Mouse (Mus musculus) gastrocnemius, adult 2 months (tissue): ENCODE data around the gene Scd2. TPM values are rescaled to one million over a fixed set of nuclear protein-coding genes. Genes with fewer than 3 reads are reported as not detected.
A peak's percentile ranks its signal among the peaks of the same experiment; 100 is the strongest.
"Not testable (repeated sequence)": the region's sequence is repeated elsewhere in the genome, so short reads cannot be mapped to it uniquely, and the experiment has no call there.

Experiments used
- DNase-seq: peaks from one replicate; pipeline ENCODE4 v3.0.0; 2022
- H3K27ac ChIP-seq: fragments of 200-600 bp; 2 replicates; pipeline ENCODE4 v1.8.1; 2022; ENCODE audit warnings: mild to moderate bottlenecking
- H3K4me3 ChIP-seq: fragments of 200-600 bp; 2 replicates; pipeline ENCODE4 v1.8.1; 2022; ENCODE audit warnings: mild to moderate bottlenecking, moderate library complexity
- CTCF ChIP-seq: fragments of 200-600 bp; IDR thresholded peaks from 2 replicates; pipeline ENCODE4 v1.8.1; 2022; ENCODE audit warnings: antibody characterized with exemption, mild to moderate bottlenecking, moderate library complexity
- intact Hi-C: fragments of 180-260 bp; cut with DNase I; formaldehyde crosslinking; loops from one replicate; pipeline ENCODE4 v1.15.1; 2025
- long read RNA-seq, 2 experiments: library from polyadenylated mRNA; stranded (forward); transcript quantifications; one replicate each; pipeline ENCODE4 v2.0.0; 2021
- total RNA-seq, 2 experiments: library from RNA; stranded (reverse); gene quantifications; 2 replicates each; pipeline ENCODE4 v1.2.3; 2021

Scd2 gene
- 1 to 10 TPM; 7.4 to 9.1 TPM for total RNA-seq
- long read RNA-seq, experiment 1, full-length matches to known transcripts, result 7 of 8 reads
- long read RNA-seq, experiment 1, partial matches to known transcripts, result 0 of 8 reads
- long read RNA-seq, experiment 1, other reads (novel, unspliced or antisense), result 1 of 8 reads
- long read RNA-seq, experiment 2, full-length matches to known transcripts, result 3 of 4 reads
- long read RNA-seq, experiment 2, partial matches to known transcripts, result 1 of 4 reads
- long read RNA-seq, experiment 2, other reads (novel, unspliced or antisense), result 0 of 4 reads

- peak within 1 kb of the TSS; percentile 86 for H3K27ac ChIP-seq
- intact Hi-C loops, result no loop called here
- DNase-seq, result no peak
- peak within 1 kb of the TSS; percentile 79 for H3K4me3 ChIP-seq
- no peak for TF ChIP-seq CTCF
These were observed at the start of gene Scd2 for GRCm38 (mm10) chr19:44292941-44293768. Gene Scd2, plus strand, starts transcription at chr19:44293674.

- no peak overlapping the region for H3K27ac ChIP-seq
These were observed 47.7 kb upstream of the Scd2 start for GRCm38 (mm10) chr19:44245761-44246171.

DNA sequence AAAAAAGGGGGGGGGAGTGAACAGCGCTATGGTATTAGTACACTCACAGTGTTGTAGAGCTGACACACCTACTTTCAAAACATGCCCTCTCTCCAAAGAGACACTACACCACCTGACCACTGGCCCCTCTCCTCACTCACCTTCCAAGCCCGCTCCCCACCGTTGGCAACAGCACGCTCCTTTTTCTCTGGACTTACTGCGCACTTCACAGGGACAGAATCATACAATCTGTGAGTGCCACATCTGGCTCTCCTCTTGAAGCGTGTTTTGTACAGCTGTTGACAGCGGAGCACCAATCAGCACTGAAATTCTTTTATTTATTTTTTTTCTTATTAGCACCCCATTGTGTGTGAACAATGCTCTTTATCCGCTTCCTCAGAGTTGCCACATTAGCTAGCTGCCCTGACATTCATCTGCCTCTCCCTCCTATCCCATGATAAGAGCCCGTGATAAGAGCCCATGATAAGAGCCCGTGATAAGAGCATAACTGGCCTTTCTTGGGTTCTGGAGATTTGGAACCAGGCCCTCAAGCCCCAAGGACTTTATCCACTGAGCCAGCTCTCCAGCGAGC lies 47.0 kb upstream of the Scd2 start:
- DNase-seq, result no peak
- intact Hi-C loops, result loop anchor here (1.0 kb wide), 1 partner anchor 49 kb away; no protein-coding TSS in a partner anchor
- no peak for TF ChIP-seq CTCF
- peak overlapping the region; percentile 50 for H3K4me3 ChIP-seq
- H3K27ac ChIP-seq, result peak overlapping the region; percentile 59

More at GRCm38 (mm10) chr19:44245761-44246171, 47.7 kb upstream of the Scd2 start:
- intact Hi-C loops, result loop anchor here (1.0 kb wide), 1 partner anchor 50 kb away; no protein-coding TSS in a partner anchor
- peak; percentile 30 for DNase-seq
- H3K4me3 ChIP-seq, result peak overlapping the region; percentile 50
- peak; percentile 74 for TF ChIP-seq CTCF

DNA sequence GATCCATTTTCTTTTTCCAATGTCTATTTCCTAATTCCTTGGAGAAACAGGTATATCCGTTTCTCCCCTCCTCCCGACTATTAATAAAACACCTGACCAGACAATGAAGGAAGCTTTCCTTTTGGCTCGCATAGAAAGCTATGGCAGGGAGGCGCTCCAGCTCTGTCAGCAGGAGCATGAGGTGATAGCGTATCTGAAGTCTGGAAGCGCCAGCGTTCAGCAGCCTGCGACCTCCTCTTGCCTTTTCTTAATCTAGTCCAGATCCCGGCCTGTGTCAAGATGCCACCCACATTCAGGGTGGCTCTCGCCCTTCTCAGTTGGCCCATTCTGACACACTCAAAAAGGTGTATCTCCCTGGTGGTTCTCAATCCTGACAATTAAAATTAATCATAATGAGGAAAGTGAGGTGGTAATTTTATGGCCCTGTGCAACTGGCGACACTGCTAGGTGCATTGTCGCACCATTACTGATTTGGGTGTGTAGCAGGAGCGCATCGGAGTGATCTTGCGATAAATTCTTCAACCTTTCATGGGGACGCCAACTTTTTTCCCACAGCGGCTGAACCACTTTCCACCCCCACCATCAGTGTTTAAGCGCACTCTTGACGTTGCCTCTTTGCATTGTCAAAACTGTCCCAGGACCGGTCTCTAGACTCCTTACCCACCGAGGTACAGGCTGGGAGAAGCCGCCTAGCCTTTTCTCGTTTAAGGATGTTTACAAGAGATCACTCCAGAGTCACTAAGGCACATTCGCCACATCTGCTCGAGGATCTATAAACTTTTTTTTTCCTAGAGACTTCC lies 46.0 kb upstream of the Scd2 start:
- Histone ChIP-seq H3K27ac (peak overlapping the region; percentile 83), H3K4me3 (peak overlapping the region; percentile 64)
- DNase-seq, result peak; percentile 24
- intact Hi-C loops, result no loop called here
- TF ChIP-seq CTCF, result no peak

GRCm38 (mm10) chr19:44248081-44248853 lies 45.2 kb upstream of the Scd2 start:
- no peak for TF ChIP-seq CTCF
- H3K4me3 ChIP-seq, result peak overlapping the region; percentile 64
- peak; percentile 97 for DNase-seq
- intact Hi-C loops, result no loop called here
- peak overlapping the region; percentile 83 for H3K27ac ChIP-seq

DNA sequence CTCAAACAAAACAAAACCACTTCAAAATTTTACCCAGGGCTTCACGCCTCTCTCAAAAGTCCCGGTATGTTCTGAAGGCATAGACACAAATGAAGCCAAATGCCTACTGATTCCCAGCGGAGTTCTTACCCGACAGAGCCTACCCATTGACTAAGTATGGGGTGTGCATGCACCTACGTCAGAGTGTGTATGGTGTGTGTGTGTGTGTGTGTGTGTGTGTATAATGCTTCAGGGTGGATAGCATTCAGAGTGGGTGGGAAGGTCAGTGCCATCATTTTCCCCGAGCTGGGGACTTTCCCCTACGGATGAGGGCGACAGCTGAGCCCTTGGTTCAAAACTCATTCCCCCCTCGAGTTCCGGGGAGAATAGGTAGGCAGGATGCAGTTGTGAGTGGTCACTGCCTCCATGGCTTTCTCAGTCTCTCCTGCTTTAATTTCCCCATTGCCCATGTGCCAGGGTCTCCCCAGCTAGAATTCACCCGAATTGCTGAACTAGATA lies 44.6 kb upstream of the Scd2 start:
- Histone ChIP-seq H3K27ac (peak overlapping the region; percentile 83), H3K4me3 (peak overlapping the region; percentile 64)
- no peak for TF ChIP-seq CTCF
- no peak for DNase-seq
- intact Hi-C loops, result no loop called here

GRCm38 (mm10) chr19:44251138-44251537 lies 42.3 kb upstream of the Scd2 start:
- DNase-seq, H3K4me3 ChIP-seq, H3K27ac ChIP-seq, intact Hi-C loops: not testable (repeated sequence)
- TF ChIP-seq CTCF, result peak; percentile 21; the same call in 1 of the 2 replicates

GRCm38 (mm10) chr19:44251936-44252558 lies 41.4 kb upstream of the Scd2 start:
- Histone ChIP-seq H3K27ac (no peak overlapping the region), H3K4me3 (no peak overlapping the region)
- DNase-seq, result no peak
- no peak for TF ChIP-seq CTCF
- intact Hi-C loops, result no loop called here

DNA sequence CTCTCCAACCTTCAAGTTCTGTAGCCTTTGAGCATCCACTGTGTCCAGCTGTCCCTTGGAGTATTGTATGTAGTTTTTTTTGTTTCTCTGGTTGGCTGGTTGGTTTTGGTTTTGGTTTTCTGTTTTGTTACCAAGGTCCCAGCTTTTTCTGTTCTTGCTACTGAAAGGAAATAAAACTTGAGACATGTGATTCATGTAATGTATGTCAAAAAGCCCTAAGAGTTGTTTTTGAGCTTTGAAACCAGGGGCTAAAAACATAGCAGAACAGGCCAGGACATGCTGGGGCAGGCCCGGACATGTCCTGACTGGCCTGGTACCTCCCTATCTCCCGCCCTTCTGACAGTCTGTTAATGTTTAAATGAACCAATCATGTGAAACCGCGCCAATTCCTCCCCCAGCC lies 39.4 kb upstream of the Scd2 start:
- DNase-seq, H3K27ac ChIP-seq, H3K4me3 ChIP-seq, intact Hi-C loops: not testable (repeated sequence)

DNA sequence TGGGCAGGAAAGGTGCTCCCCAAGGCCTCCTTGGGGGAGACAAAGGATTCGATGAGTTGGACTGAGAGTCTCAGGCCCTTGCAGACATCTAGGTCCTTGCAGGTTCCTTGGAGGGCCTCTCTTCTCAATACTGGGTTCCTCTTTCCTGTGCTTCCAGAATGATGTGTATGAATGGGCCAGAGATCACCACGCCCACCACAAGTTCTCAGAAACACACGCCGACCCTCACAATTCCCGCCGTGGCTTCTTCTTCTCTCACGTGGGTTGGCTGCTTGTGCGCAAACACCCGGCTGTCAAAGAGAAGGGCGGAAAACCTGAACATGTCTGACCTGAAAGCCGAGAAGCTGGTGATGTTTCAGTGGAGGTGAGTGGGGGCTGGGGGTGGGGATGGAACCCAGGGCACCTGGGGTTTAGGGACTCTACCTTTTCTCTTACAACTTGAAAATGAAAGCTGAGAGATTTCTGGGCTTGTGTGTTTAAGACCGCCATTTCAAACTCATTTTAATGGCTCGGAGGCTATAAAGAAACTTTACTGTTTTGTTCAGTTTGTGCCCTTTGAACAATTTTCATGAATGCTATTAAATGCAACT lies 36.0 kb upstream of the Scd2 start:
- intact Hi-C loops, result no loop called here
- no peak for DNase-seq
- Histone ChIP-seq H3K4me3 (no peak overlapping the region), H3K27ac (no peak overlapping the region)
- no peak for TF ChIP-seq CTCF

GRCm38 (mm10) chr19:44259484-44259883 lies 34.0 kb upstream of the Scd2 start:
- DNase-seq, result no peak
- no peak overlapping the region for H3K4me3 ChIP-seq
- intact Hi-C loops, result no loop called here
- no peak for TF ChIP-seq CTCF
- H3K27ac ChIP-seq, result no peak overlapping the region
